25 mouse cellular contexts compared by ENCODE assay signal in the genomic region with DNA sequence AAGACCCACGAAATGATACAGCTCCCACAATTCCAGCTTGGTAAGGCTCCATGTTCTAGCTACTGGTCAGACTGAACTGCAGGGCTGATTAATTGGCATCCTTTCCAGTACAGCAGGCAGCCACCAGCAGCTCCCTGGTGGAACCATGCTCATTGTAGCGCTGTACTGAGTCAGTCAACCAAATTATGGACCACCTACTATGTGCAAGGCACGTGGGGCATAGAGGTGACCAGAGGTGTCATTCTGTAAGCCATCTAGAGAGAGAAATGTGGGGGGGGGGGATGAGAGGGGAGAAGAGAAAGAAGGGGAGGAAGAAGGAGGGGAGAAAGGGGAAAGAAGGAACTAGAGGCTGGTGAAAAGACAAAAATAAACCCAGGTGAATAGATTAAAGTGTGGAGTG.
"Had no signal": no experiment of that assay in that cellular context is flagged by ENCODE, and none has a peak within 500 bp of the region (broad histone marks: within the 10 kb centered on the region; RNA-seq: fewer than 3 reads in every experiment).

No protein-coding gene starts in this region.

- H3K4me2 ChIP-seq: embryonic facial prominence, embryonic 12.5 days; embryonic facial prominence, embryonic 13.5 days; embryonic facial prominence, embryonic 15.5 days; forebrain, embryonic 12.5 days; forebrain, embryonic 13.5 days; forebrain, embryonic 15.5 days had no signal

- H3K27ac ChIP-seq: embryonic facial prominence, embryonic 10.5 days; embryonic facial prominence, embryonic 12.5 days; embryonic facial prominence, embryonic 13.5 days; embryonic facial prominence, embryonic 15.5 days; forebrain, embryonic 10.5 days; forebrain, embryonic 12.5 days; forebrain, embryonic 13.5 days; forebrain, embryonic 15.5 days; gastrocnemius, adult 2 months; heart, adult 2 months had no signal

- H3K36me3 ChIP-seq: embryonic facial prominence, embryonic 10.5 days; embryonic facial prominence, embryonic 12.5 days; embryonic facial prominence, embryonic 13.5 days; embryonic facial prominence, embryonic 15.5 days; forebrain, embryonic 10.5 days; forebrain, embryonic 12.5 days; forebrain, embryonic 15.5 days; heart, embryonic 10.5 days had no signal

- DNase-seq: cerebellum, adult 9-10 months; cerebellum, adult 9-11 months; cerebellum, postnatal 10 days; cerebellum, postnatal 14 days; cerebellum, postnatal 25 days; cerebellum, postnatal 36 days; embryo, embryonic 11 days; forebrain, postnatal 0 days; gastrocnemius, adult 2 months; gastrocnemius, postnatal 10 days; gastrocnemius, postnatal 14 days; gastrocnemius, postnatal 25 days; gastrocnemius, postnatal 36 days; heart, adult 11 months; heart, adult 2 months had no signal

- H3K27me3 ChIP-seq: embryonic facial prominence, embryonic 12.5 days; embryonic facial prominence, embryonic 13.5 days; embryonic facial prominence, embryonic 15.5 days; forebrain, embryonic 12.5 days; forebrain, embryonic 13.5 days; forebrain, embryonic 15.5 days had no signal

- H3K9ac ChIP-seq: embryonic facial prominence, embryonic 12.5 days; embryonic facial prominence, embryonic 13.5 days; embryonic facial prominence, embryonic 15.5 days; forebrain, embryonic 12.5 days; forebrain, embryonic 13.5 days; forebrain, embryonic 15.5 days; forebrain, postnatal 0 days had no signal

- H3K9me3 ChIP-seq: embryonic facial prominence, embryonic 10.5 days; embryonic facial prominence, embryonic 12.5 days; embryonic facial prominence, embryonic 13.5 days; embryonic facial prominence, embryonic 15.5 days; forebrain, embryonic 10.5 days; forebrain, embryonic 12.5 days; forebrain, embryonic 13.5 days; forebrain, embryonic 15.5 days; heart, embryonic 10.5 days had no signal

- H3K4me3 ChIP-seq: embryonic facial prominence, embryonic 10.5 days; embryonic facial prominence, embryonic 12.5 days; embryonic facial prominence, embryonic 13.5 days; embryonic facial prominence, embryonic 15.5 days; erythroblast, embryonic 14.5 days; forebrain, embryonic 10.5 days; forebrain, embryonic 12.5 days; forebrain, embryonic 13.5 days; forebrain, embryonic 15.5 days; gastrocnemius, adult 2 months; heart, adult 2 months; heart, embryonic 10.5 days had no signal

- H3K4me1 ChIP-seq: forebrain, embryonic 15.5 days had no signal
